Mouse (Mus musculus): ENCODE results near the gene 4930572O03Rik.
"Not testable (repeated sequence)": the region's sequence is repeated elsewhere in the genome, so short reads cannot be mapped to it uniquely, and the experiment has no call there.

GRCm38 (mm10) chr5:15645707-15646106 lies 11.2 kb downstream of the 4930572O03Rik start:
- TF ChIP-seq CTCF, EP300 (IDR thresholded peaks at IDR 0.05; ENCODE audit: low read depth): not testable (repeated sequence)

Measured in heart, postnatal 0 days (tissue).